Mouse (Mus musculus): ENCODE data around the gene Coq10a. TPM values are rescaled to one million over a fixed set of nuclear protein-coding genes. Genes with fewer than 3 reads are reported as not detected.

Coq10a gene
- total and polyA plus RNA-seq, 3 experiments = 332 to 391 (median 356) TPM

DNA sequence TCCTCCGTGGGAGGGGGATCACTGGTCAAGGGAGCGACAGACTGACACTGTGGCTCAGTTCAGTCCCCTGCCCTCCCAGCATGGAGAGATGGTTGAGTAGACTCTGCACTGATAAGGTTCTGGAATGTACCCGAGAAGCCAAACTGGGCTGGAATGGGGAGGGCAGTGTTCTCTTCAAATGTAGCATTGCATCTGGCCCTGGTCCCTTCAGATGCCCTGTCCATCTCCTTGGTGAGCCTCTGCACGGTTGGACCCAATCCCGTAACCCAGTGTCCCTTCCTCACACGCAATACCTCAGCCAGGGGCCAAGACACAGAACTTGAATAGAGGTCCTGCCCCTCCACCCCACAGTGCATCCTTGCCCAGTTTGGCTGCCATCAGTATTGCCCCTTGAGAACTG, 23.1 kb upstream of the Coq10a start:
- no peak overlapping the region for H3K4me3 ChIP-seq
- peaks cover 3% of the 10 kb centered on the region for H3K4me1 ChIP-seq (ENCODE audit: control insufficient read depth, insufficient read depth, low read length)
- 48% methylated on average over 6 of the region's 6 CpGs for WGBS
- peak in 1 of 2 experiments; percentile 62 for DNase-seq
- H3K36me3 ChIP-seq (ENCODE audit: control insufficient read depth, insufficient read depth, low read length) = no peaks in the 10 kb centered on the region; the same call in 1 of the 2 replicates
- H3K27me3 ChIP-seq (ENCODE audit: control insufficient read depth, insufficient read depth, low read length) = no peaks in the 10 kb centered on the region
- no peak overlapping the region for H3K9ac ChIP-seq (ENCODE audit: low read depth, low read length)
- no peaks in the 10 kb centered on the region for H3K79me2 ChIP-seq (replicated peaks; ENCODE audit: control insufficient read depth, insufficient read depth, low read length)
- TF ChIP-seq EP300 (IDR thresholded peaks at IDR 0.05; ENCODE audit: insufficient read depth, low read depth, low read length) = 0 out of 2 replicates have a peak, but pooled peaks have one; percentile 47
- no peak for TF ChIP-seq POLR2A (IDR thresholded peaks at IDR 0.05; ENCODE audit: insufficient read depth, low read depth, low read length)
- no peak overlapping the region for H3K27ac ChIP-seq
- intact Hi-C loops (cut with DNase I) = no loop called here

DNA sequence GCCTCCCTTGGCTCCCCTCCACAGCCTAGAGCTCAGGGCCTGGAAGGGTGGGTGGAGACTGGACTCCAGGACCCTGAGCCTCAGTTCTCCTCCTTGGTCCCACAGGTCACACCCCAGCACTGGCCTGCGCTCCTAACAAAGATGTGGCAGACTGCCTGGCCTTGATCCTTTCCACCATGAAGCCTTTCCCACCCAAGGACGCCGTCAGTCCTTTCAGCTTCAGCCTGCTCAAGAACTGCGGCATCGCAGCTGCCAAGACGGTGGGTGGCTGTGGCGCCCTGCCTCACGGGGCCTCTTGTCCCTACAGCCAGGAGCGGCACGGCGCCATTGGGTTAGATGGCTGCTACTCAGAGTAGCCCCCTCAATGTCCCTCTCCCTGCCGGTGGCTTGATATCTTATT, 21.6 kb upstream of the Coq10a start:
- H3K9ac ChIP-seq (ENCODE audit: low read depth, low read length) = no peak overlapping the region
- intact Hi-C loops (cut with DNase I) = no loop called here
- DNase-seq = no peak
- no peak overlapping the region for H3K27ac ChIP-seq
- whole genome bisulfite sequencing = 91% methylated on average over 12 of the region's 12 CpGs
- H3K4me1 ChIP-seq (ENCODE audit: control insufficient read depth, insufficient read depth, low read length) = peaks cover 3% of the 10 kb centered on the region
- no peak overlapping the region for H3K4me3 ChIP-seq
- H3K27me3 ChIP-seq (ENCODE audit: control insufficient read depth, insufficient read depth, low read length) = no peaks in the 10 kb centered on the region
- no peaks in the 10 kb centered on the region for H3K79me2 ChIP-seq (replicated peaks; ENCODE audit: control insufficient read depth, insufficient read depth, low read length)
- H3K36me3 ChIP-seq (ENCODE audit: control insufficient read depth, insufficient read depth, low read length) = no peaks in the 10 kb centered on the region; the same call in 1 of the 2 replicates
- TF ChIP-seq CTCF (IDR thresholded peaks at IDR 0.05) (no peak), POLR2A (IDR thresholded peaks at IDR 0.05; ENCODE audit: insufficient read depth, low read depth, low read length) (no peak), EP300 (IDR thresholded peaks at IDR 0.05; ENCODE audit: insufficient read depth, low read depth, low read length) (no peak)

DNA sequence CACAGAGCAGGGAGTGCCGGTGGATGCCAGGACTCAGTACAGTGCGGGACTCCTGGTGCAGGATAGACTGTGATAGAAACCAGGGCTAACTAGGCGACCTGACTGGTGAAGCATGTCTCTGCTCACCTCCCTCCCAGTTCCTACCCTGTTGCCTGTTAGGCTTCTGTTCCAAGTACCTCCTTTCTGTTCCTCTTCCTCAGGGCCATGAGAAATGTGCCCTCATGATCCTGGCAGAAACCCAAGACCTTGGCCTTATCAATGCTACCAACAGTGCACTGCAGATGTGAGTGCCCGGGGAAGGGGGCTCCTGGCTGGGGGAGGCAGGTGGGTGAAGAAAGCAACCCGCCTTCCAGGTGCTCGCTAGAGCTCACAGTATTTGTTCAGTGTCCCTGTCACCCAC, 20.8 kb upstream of the Coq10a start:
- Histone ChIP-seq H3K27me3 (ENCODE audit: control insufficient read depth, insufficient read depth, low read length) (no peaks in the 10 kb centered on the region), H3K4me1 (ENCODE audit: control insufficient read depth, insufficient read depth, low read length) (peaks cover 3% of the 10 kb centered on the region), H3K4me3 (no peak overlapping the region), H3K9ac (ENCODE audit: low read depth, low read length) (no peak overlapping the region), H3K27ac (no peak overlapping the region), H3K36me3 (ENCODE audit: control insufficient read depth, insufficient read depth, low read length) (no peaks in the 10 kb centered on the region; the same call in 1 of the 2 replicates), H3K79me2 (replicated peaks; ENCODE audit: control insufficient read depth, insufficient read depth, low read length) (no peaks in the 10 kb centered on the region)
- TF ChIP-seq EP300 (IDR thresholded peaks at IDR 0.05; ENCODE audit: insufficient read depth, low read depth, low read length) (no peak), POLR2A (IDR thresholded peaks at IDR 0.05; ENCODE audit: insufficient read depth, low read depth, low read length) (no peak), CTCF (IDR thresholded peaks at IDR 0.05) (no peak)
- intact Hi-C loops (cut with DNase I) = no loop called here
- DNase-seq = no peak
- 51% methylated on average over 6 of the region's 6 CpGs for WGBS

DNA sequence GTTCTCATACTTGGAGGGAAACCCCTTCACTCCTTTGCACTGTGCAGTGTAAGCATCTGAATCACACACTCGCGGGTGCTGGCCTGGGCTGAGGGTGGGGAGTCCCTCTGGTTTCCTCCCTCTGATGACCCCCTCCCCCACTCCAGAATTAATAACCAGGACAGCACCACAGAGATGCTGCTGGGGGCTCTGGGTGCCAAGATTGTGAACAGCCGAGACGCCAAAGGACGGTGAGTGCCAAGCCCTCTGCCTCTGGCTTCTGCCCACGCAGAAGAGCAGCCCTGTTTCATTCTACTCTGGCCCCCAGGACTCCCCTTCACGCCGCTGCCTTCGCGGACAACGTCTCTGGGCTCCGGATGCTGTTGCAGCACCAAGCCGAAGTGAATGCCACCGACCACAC, 20.1 kb upstream of the Coq10a start:
- WGBS = 85% methylated on average over 14 of the region's 14 CpGs
- Histone ChIP-seq H3K36me3 (ENCODE audit: control insufficient read depth, insufficient read depth, low read length) (no peaks in the 10 kb centered on the region; the same call in 1 of the 2 replicates), H3K27me3 (ENCODE audit: control insufficient read depth, insufficient read depth, low read length) (no peaks in the 10 kb centered on the region), H3K79me2 (replicated peaks; ENCODE audit: control insufficient read depth, insufficient read depth, low read length) (no peaks in the 10 kb centered on the region), H3K4me1 (ENCODE audit: control insufficient read depth, insufficient read depth, low read length) (peaks cover 3% of the 10 kb centered on the region), H3K9ac (ENCODE audit: low read depth, low read length) (no peak overlapping the region), H3K27ac (no peak overlapping the region), H3K4me3 (no peak overlapping the region)
- no peak for TF ChIP-seq CTCF (IDR thresholded peaks at IDR 0.05)
- no peak for TF ChIP-seq POLR2A (IDR thresholded peaks at IDR 0.05; ENCODE audit: insufficient read depth, low read depth, low read length)
- DNase-seq = no peak
- intact Hi-C loops (cut with DNase I) = no loop called here

DNA sequence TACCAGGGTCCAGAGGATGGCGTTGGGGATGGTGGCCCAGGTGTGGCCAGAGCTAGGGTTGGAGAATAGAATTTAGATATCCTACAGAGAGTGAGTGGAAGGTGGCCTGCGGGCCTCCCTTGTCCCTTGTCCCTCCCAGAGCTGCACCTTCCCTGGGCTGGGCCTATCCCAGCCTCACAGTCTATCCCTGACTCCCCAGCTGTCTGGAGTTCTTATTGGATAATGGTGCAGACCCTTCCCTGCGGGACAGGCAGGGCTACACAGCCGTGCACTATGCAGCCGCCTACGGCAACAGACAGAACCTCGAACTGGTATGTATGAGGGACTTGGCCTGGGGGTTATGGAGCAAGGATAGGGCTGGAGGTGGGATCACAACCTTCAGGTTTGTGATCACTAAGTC, 17.1 kb upstream of the Coq10a start:
- DNase-seq = no peak
- no peak overlapping the region for H3K9ac ChIP-seq (ENCODE audit: low read depth, low read length)
- 92% methylated on average over 7 of the region's 7 CpGs for WGBS
- H3K4me3 ChIP-seq = no peak overlapping the region
- peaks cover 2% of the 10 kb centered on the region; the same call in 1 of the 2 replicates for H3K4me1 ChIP-seq (ENCODE audit: control insufficient read depth, insufficient read depth, low read length)
- no peaks in the 10 kb centered on the region for H3K27me3 ChIP-seq (ENCODE audit: control insufficient read depth, insufficient read depth, low read length)
- H3K27ac ChIP-seq = no peak overlapping the region
- intact Hi-C loops (cut with DNase I) = no loop called here
- H3K79me2 ChIP-seq (replicated peaks; ENCODE audit: control insufficient read depth, insufficient read depth, low read length) = no peaks in the 10 kb centered on the region
- TF ChIP-seq EP300 (IDR thresholded peaks at IDR 0.05; ENCODE audit: insufficient read depth, low read depth, low read length) = no peak
- no peak for TF ChIP-seq POLR2A (IDR thresholded peaks at IDR 0.05; ENCODE audit: insufficient read depth, low read depth, low read length)
- no peak for TF ChIP-seq CTCF (IDR thresholded peaks at IDR 0.05)
- no peaks in the 10 kb centered on the region for H3K36me3 ChIP-seq (ENCODE audit: control insufficient read depth, insufficient read depth, low read length)

DNA sequence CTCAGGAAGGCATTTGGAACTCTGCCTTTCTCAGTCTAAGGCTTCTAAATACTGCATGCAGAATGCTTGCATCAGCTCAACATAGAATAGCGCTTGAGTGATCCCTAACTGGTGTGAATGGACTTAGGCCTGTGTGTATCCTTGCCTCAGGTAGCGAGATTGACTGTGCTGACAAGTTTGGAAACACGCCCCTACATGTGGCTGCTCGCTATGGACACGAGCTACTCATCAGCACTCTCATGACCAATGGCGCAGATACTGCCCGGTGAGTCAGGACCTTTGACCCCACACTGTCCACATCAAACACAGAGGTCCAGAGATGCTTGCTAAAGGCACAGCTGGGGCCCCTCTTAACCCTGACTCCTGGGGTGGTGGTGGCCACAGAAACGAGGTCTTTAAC, 13.7 kb upstream of the Coq10a start:
- Histone ChIP-seq H3K9ac (ENCODE audit: low read depth, low read length) (no peak overlapping the region), H3K79me2 (replicated peaks; ENCODE audit: control insufficient read depth, insufficient read depth, low read length) (no peaks in the 10 kb centered on the region), H3K27ac (no peak overlapping the region), H3K36me3 (ENCODE audit: control insufficient read depth, insufficient read depth, low read length) (peaks cover 6% of the 10 kb centered on the region; the same call in 1 of the 2 replicates), H3K27me3 (ENCODE audit: control insufficient read depth, insufficient read depth, low read length) (no peaks in the 10 kb centered on the region), H3K4me1 (ENCODE audit: control insufficient read depth, insufficient read depth, low read length) (peaks cover 8% of the 10 kb centered on the region), H3K4me3 (no peak overlapping the region)
- intact Hi-C loops (cut with DNase I) = no loop called here
- 86% methylated on average over 8 of the region's 8 CpGs for WGBS
- no peak for DNase-seq
- no peak for TF ChIP-seq EP300 (IDR thresholded peaks at IDR 0.05; ENCODE audit: insufficient read depth, low read depth, low read length)
- no peak for TF ChIP-seq POLR2A (IDR thresholded peaks at IDR 0.05; ENCODE audit: insufficient read depth, low read depth, low read length)
- no peak for TF ChIP-seq CTCF (IDR thresholded peaks at IDR 0.05)

Measured in heart, adult 2 months (tissue).